Mouse (Mus musculus) embryo, embryonic 9.5 days (tissue): ENCODE measurements around the gene Ifi214.
"Not testable (repeated sequence)": the region's sequence is repeated elsewhere in the genome, so short reads cannot be mapped to it uniquely, and the experiment has no call there.

Experiments
- DNase-seq: peaks from one replicate; pipeline ENCODE4 v3.0.0-alpha.2; 2017; ENCODE audit errors: extremely low spot score

Ifi214 gene

DNA sequence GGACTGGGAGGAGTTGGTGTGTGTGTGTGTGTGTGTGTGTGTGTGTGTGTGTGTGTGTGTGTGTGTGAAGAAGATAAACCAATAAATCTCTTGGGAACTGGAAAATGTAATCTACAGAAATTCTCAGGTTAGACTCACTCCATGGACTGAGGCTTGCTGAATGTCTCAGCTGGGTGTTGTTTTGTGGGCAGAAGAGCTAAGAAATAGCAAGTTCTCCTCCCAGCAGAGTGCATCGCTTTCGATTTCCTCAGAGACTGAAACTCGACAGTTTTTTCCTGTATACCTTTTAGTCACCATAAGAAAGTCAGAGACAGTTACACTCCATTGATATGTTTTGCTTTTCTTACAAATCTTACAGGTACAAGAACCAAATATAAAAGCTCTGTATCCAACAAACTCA lies at the start of gene Ifi214:
TSS of gene Ifi214 (minus strand) at position 167 of the 400 bp plus-strand sequence.
- not testable (repeated sequence) for DNase-seq

DNA sequence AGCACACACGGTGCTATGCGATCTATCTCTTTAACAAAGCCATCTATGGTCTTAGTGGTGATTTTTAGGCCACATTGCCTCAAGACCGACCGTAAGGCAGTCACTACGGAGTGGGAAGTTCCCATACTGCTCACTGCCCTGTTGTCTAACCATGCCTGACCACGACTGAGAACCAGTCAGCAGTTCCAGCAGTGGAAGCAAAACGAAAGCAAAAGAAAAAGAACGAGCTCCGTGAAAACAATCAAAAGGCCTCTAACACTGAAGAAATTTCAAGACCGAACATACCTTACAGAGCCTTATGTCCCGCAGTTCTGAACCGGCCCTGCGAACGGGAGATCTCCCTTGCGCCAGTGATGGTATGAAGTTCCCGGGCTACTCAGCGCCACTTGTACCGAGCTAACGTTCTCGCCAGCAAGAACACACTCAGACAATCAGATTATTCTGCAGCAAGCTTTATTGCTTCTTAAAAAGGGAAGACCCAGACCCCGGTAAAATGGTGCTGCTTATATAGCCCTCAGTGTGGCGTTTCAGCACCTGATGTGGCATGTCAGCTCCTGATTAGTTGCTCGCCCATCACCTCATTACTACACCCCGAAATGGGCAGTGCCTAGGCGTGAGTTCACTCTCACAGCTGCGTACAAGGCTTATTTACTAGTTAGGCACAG lies 44.3 kb upstream of the Ifi214 start:
- DNase-seq: no peak

DNA sequence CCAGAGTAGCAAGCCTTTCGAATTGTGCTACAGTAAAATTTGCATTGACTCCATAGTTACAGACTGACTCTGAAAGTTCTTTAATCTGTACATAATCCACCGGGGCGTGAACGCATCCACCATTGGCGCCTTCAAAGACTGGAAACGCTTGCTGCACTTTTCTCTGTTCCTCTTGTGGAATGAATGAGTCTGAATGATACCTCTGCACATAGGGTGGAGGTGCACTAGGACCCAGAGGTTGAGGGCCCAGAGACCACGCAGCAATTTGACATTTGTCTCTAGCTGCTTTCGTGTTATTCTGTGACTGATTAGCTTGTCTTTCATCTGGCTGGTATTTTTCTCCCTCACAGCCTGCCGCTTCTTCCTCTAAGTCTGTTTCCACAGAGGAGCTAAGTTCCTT lies 43.3 kb upstream of the Ifi214 start:
- DNase-seq: no peak

DNA sequence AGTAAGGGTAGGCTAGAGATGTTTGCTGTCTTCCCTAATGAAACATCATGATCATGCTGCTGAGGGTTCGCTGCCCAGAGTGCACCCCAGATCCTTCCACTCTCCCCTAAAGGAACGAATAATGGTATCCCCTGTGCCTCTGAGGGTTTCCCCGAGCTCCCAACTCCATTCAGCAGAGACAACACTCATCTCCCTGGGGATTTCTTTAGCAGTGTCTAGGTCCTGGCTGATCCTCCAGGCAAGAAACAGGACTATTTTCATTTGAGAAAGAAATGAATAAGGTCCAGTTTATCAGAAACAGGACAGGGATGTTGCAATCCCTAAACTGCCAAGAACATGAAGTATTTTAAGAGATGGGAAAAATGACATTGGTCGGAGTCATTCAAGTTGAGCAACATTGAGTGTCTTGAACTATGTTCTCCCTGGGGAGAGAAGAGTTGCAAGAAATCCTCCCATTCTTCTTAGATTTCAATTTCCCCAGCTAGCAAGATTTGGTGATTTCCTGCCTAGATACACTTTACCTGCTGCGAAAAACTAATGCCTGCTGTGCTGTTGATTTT lies 14.8 kb upstream of the Ifi214 start:
- not testable (repeated sequence) for DNase-seq

DNA sequence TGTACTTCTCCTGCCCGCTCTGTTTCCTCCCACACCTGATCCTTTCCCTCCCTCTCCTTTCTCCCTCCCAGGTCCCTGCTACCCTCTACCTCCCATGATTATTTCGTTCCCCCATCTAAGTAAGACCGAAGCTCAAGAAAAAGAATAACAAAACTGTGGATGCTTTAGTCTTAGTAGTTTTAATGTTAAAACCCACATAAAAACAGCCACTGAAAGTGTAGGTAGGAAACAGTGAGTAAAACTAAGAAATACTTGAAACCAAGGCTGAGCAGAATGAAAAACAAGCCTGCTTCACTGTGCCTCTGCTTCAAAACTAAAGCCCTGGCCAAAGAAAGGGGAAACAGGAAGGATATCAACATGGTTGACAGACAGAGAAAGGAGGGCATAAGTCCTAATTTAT lies 13.0 kb upstream of the Ifi214 start:
- DNase-seq: not testable (repeated sequence)

DNA sequence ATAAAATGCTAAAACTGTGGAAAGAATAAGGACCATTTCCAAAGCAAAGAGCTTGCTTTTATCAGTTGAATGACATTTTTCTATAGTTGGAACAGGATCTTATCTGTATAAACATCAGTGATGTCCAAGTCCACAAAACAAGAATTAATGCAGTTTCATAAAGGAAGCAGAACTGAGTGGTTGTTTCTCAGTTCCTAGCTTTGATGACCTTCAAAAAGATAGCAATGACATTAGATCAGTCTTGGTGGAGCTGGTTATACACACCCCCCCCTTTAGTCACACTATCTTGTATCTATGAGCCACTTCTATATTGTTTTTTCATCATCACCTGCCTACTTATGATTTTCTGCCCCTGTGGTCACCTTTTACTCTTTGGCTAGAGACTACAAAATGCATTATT lies 14.3 kb downstream of the Ifi214 start:
- DNase-seq: no peak

DNA sequence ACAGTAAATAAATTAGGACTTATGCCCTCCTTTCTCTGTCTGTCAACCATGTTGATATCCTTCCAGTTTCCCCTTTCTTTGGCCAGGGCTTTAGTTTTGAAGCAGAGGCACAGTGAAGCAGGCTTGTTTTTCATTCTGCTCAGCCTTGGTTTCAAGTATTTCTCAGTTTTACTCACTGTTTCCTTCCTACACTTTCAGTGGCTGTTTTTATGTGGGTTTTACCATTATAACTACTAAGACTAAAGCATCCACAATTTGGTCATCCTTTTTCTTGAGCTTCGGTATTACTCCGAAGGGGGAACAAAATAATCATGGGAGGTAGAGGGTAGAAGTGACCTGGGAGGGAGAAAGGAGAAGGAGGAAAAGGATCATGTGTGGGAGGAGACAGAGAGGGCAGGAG lies 25.2 kb downstream of the Ifi214 start:
- DNase-seq: not testable (repeated sequence)

DNA sequence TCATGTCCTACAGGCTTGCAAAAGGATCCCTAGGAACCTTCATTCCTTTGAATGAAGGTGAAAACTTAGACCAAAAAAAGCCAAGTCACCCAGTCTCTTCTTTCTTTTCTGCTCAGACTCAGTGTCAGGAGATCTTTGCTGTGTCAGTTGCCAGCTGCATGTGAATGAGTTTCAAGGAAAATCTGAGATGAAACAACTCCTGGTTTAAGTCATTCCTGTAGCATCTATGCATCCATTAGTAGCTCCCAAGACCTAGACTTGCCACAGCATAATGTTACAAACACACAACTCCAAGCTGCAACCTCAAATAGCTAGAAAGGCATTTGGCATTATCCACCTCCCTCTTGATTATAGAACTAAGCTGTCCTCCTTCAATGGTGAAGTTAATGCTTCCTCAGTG lies 44.3 kb downstream of the Ifi214 start:
- not testable (repeated sequence) for DNase-seq

DNA sequence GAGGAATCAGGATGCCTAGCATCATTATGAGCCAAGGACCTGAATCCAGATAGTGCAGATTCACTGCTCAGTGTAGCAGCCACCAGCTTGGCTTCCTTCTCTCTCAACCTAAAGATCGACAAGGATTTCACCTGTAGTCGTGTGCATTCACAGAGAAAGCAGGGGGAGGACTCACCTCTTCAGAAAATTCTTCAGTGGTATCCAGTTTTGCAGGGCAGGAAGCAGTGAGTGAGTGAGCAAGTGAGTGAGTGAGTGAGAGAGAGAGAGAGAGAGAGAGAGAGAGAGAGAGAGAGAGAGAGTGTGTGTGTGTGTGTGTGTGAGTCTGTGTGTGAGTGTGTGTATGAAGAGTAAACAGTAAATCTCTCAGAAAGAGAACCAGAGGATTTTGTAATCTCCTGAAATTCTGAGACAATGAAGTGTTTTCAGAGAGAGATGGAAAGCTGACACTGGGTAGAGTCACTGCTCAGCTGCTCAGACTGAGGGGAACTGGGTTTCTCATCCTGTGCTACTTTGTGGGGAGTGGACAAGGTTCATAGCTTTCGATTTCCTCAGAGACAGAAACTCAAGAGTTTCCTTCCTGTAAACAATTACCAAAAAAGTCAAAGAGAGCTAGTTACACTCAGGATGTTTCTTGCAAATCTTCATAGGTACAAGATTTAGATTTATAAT lies 44.8 kb downstream of the Ifi214 start, which contains the start of gene Ifi206:
TSS of gene Ifi206 (minus strand) at position 230 of the 669 bp plus-strand sequence.
- not testable (repeated sequence) for DNase-seq

DNA sequence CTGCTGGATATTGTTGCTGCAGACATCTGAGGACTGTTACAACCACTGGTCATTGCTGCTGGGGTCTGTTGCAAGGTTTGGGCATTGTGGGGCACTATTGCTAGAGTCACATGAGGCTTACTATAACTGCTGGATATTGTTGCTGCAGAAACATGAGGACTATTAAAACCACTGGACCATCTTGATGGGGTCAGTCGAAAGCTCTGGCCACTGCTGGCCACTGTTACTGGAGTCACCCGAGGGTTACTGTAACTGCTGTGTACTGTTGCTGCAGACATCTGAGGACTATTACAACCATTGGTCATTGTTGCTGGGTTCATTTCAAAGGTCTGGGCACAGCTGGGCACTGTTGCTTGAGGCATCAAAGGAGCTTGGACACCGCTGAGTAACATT lies 54.6 kb downstream of the Ifi214 start:
- not testable (repeated sequence) for DNase-seq

DNA sequence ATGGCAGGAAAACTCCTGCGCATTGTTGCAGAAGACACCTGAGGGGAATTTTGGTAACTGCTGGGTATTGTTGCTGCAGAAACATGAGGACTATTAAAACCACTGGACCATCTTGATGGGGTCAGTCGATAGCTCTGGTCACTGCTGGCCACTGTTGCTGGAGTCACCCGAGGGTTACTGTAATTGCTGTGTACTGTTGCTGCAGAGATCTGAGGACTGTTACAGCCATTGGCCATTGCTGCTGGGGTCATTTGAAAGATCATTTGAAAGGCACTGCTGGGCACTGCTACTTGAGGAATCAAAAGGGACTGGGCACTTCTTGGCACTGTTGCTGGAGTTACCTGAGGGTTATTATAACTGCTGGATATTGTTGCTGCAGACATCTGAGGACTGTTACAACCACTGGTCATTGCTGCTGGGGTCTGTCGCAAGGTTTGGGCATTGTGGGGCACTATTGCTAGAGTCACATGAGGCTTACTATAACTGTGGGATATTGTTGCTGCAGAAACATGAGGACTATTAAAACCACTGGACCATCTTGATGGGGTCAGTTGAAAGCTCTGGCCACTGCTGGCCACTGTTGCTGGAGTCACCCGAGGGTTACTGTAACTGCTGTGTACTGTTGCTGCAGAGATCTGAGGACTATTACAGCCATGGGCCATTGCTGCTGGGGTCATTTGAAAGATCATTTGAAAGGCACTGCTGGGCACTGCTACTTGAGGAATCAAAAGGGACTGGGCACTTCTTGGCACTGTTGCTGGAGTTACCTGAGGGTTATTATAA lies 55.2 kb downstream of the Ifi214 start:
- DNase-seq: not testable (repeated sequence)
